Mouse (Mus musculus) bone marrow, adult 2 months (tissue): ENCODE results near the gene Myo10.

Experiments used
- CTCF ChIP-seq: fragments of 200-500 bp; IDR thresholded peaks from 2 replicates; pipeline ENCODE4 v1.5.1; 2011; ENCODE audit warnings: low read length, control low read depth; ENCODE audit not compliant: control insufficient read depth, insufficient read depth
- POLR2A ChIP-seq: fragments of 200-500 bp; IDR thresholded peaks from 2 replicates; pipeline ENCODE4 v1.6.1; 2011; ENCODE audit warnings: low read depth, mild to moderate bottlenecking, control low read depth, low read length, borderline replicate concordance; ENCODE audit not compliant: control insufficient read depth

DNA sequence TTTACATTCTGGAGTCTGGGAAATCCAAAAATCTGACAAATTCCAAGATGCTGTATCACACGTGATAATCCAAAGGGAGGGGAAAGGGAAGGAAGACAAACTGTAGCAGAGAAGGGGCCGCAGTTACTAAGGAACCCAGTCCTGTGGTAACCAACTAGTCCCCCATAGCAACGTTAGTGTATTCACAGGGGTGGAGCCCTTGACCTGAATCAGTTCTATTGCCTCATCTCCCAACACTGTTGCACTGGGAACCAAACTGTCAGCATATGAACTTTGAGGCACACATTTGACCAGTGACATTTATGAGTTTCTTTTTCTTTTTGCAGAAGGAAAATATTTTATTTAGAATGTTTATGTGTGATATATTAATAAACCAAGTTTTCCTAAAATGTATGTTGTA, 237.1 kb downstream of the Myo10 start:
- TF ChIP-seq CTCF (no peak), POLR2A (no peak)
